Mouse (Mus musculus) adrenal gland, adult 18-20 months (tissue): ENCODE measurements at regions not wholly inside any gene's neighbourhood (a gene's known extent, or its start where the extent isn't known, plus 50 kb on each side); places are given as distances from the start of the nearest gene placed in this dataset.
A peak's percentile ranks its signal among the peaks of the same experiment; 100 is the strongest.

Experiments used
- DNase-seq, 2 experiments: peaks; one replicate each; pipeline ENCODE4 v3.0.0; 2021 to 2022; ENCODE audit warnings: low spot score in 2 of 2

DNA sequence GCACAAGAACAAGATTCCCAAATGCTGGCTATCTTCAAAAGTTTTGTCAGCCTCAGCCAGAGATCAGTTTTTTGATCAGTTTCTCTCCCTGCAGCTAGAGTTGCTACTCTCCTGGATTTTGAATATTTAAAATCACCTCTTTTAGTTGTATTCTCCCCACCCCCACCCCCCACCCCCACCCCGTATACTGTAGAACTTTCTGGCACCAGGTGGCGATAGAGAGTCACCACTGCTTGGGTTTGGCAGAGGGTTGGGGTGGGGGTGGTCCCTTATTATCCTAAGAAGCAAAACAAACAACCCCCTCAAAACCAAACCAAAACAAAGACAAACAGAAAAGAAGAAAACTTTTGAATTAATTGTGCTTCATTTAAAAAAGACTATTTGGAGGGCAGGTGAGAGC, 122.0 kb downstream of the Dkk1 start:
- peak in 1 of 2 experiments; percentile 4 for DNase-seq

GRCm38 (mm10) chr19:30433141-30433540, 116.3 kb downstream of the Dkk1 start:
- DNase-seq, result no peak

GRCm38 (mm10) chr19:30435054-30435738, 114.3 kb downstream of the Dkk1 start:
- no peak for DNase-seq

- DNase-seq, result no peak
These were observed 98.5 kb downstream of the Dkk1 start for GRCm38 (mm10) chr19:30450869-30451542.

DNA sequence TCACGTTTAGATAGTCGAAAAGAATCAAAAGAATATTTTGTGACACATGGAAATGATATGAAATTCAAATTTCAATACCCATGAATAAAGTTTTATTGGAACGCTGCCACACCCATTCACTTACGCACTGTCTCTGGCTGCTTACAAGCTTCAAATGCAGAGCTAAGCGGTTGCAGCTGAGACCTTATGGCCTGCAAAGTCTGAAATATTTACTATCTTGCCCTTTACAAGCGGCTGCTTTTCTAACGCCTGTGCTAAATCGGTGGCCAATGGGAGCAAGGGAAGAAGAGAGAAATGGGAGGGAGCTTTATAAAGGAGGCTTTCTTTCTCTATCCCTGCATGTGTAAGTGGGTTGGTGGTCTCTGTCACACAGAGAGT, 97.9 kb downstream of the Dkk1 start:
- no peak for DNase-seq

- no peak for DNase-seq
These were observed 96.8 kb downstream of the Dkk1 start for GRCm38 (mm10) chr19:30452671-30453070.

GRCm38 (mm10) chr19:30483436-30483835, 66.0 kb downstream of the Dkk1 start:
- no peak for DNase-seq

DNA sequence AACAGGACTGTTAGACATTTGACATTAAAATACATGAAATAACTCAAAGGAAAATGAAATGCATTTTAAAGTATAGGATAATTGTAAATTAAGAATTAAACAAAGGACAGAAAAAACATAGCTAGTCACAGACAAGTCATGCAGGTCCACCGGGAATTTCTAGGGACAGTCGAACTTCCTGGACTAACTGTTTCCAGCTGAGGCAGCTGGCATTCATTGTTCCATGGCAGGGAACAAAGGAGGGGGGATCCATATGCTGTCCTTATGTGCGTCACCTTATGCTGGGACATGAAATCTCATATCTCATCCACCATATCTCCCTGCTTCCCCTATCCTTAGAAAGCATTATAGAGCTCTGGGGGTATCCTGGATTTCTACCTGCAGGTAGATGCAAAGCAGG, 59.7 kb downstream of the Dkk1 start:
- DNase-seq, result no peak

DNA sequence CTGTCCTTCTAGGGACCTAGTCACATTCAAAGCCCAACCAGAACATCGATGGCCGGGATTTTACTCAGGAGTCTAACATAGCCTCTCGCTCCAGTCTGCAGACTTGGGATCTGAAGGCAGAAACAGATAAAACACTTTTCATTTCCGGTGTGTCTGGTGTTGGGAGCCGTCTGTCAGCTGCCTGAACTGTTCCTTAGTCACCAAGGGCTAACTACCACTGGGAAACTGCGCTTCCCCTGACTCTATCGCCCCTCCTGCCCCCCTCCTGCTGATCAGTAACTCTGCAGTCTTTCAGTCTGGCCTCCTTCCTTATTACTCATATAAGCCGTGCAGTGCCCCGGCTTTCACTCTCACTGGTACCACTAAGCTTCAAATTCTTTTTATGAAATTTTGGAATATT, 58.5 kb downstream of the Dkk1 start:
- no peak for DNase-seq
